Mouse (Mus musculus) cerebellum, adult 2 months (tissue): ENCODE results near the gene Bicra.
A peak's percentile ranks its signal among the peaks of the same experiment; 100 is the strongest.

Experiments
- CTCF ChIP-seq: fragments of 200-500 bp; IDR thresholded peaks from 2 replicates; pipeline ENCODE4 v1.5.1; 2011; ENCODE audit warnings: low read depth, mild to moderate bottlenecking, control low read depth, low read length, moderate library complexity, borderline replicate concordance; ENCODE audit not compliant: insufficient read depth
- POLR2A ChIP-seq: fragments of 200-500 bp; IDR thresholded peaks from 2 replicates; pipeline ENCODE4 v1.6.1; 2011; ENCODE audit warnings: low read length, control low read depth, borderline replicate concordance; ENCODE audit not compliant: insufficient read depth

DNA sequence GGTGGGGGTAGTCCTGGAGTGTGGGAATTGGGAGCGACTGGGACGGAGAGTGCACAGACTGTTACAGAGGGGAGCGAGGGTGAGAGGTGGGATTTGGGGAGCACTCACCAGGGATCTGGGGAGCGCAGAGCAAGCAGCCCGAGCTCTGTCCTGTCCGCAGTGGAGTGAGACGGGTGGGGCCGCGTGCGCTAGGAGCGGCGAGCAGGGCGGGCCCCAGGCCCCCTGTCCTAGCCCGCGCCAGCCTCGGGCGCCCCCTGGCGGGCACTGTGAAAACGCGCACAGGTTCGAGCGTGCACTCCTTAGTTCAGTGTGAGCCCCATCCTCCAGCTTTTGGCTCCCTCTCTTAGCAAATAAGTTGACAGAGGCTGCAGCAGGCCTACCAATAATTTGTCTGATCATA is 80.4 kb downstream of the Bicra start, which contains the start of gene Ehd2:
- TF ChIP-seq CTCF: peak; percentile 85
- TF ChIP-seq POLR2A: peak; percentile 63
